Mouse (Mus musculus): ENCODE measurements around the gene Gm10128.
"Not testable (repeated sequence)": the region's sequence is repeated elsewhere in the genome, so short reads cannot be mapped to it uniquely, and the experiment has no call there.

Gene Gm10128

GRCm38 (mm10) chr14:7643872-7644271 is at the start of gene Gm10128:
Gene Gm10128, minus strand, starts transcription at chr14:7643972.
- ATAC-seq (ENCODE audit: low TSS enrichment): not testable (repeated sequence)

- not testable (repeated sequence) for ATAC-seq (ENCODE audit: low TSS enrichment)
Observed at GRCm38 (mm10) chr14:7681170-7681569, 37.4 kb upstream of the Gm10128 start.

GRCm38 (mm10) chr14:7662491-7662890 is 18.7 kb upstream of the Gm10128 start:
- ATAC-seq (ENCODE audit: low TSS enrichment): not testable (repeated sequence)

GRCm38 (mm10) chr14:7658101-7659074 is 14.6 kb upstream of the Gm10128 start:
- ATAC-seq (ENCODE audit: low TSS enrichment): not testable (repeated sequence)

- not testable (repeated sequence) for ATAC-seq (ENCODE audit: low TSS enrichment)
Observed at GRCm38 (mm10) chr14:7657456-7657855, 13.7 kb upstream of the Gm10128 start.

DNA sequence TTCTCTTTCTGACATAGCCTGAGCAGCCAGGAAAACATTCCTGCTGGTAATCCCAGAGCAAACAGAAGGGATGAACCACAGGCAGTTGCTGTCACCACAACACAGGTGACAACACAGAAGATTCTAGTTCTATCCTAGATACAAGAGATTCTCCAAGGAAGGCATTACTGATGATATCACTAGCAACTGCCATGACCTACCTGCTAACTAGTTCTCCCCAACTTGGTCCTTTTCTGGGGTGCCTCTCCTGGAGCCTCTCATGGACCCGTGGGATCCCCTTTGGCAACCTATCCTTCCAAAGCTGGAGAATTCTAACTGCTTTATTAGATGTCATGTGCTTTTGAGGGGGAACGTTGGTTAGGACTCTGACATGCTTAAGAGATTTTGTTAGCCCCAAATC is 48.3 kb downstream of the Gm10128 start, which contains the start of gene Gm10338:
Gm10338 (minus strand) TSS at position 101 of the 400 bp plus-strand sequence.
- not testable (repeated sequence) for ATAC-seq (ENCODE audit: low TSS enrichment)
